Mouse (Mus musculus) small intestine, adult 2 months (tissue): ENCODE measurements around the gene Gfod1. TPM values are rescaled to one million over a fixed set of nuclear protein-coding genes. Genes with fewer than 3 reads are reported as not detected.

ENCODE experiments used
- H3K27ac ChIP-seq: fragments of 200-500 bp; 2 replicates; pipeline ENCODE4 v1.5.1; 2012; ENCODE audit warnings: low read depth, low read length, control low read depth, inconsistent platforms; ENCODE audit not compliant: insufficient read depth
- H3K27me3 ChIP-seq: fragments of 200-500 bp; 2 replicates; pipeline ENCODE4 v1.6.1; 2012; ENCODE audit warnings: mild to moderate bottlenecking, moderate library complexity, low read length, inconsistent platforms; ENCODE audit not compliant: control insufficient read depth, insufficient read depth
- H3K36me3 ChIP-seq: fragments of 200-500 bp; 2 replicates; pipeline ENCODE4 v1.6.1; 2012; ENCODE audit warnings: mild to moderate bottlenecking, low read length, control low read depth, inconsistent platforms; ENCODE audit not compliant: control insufficient read depth, insufficient read depth
- H3K4me1 ChIP-seq: fragments of 200-500 bp; 2 replicates; pipeline ENCODE4 v1.6.1; 2012; ENCODE audit warnings: low read length, inconsistent platforms, mixed read lengths; ENCODE audit not compliant: control insufficient read depth, insufficient read depth, insufficient read length
- H3K4me3 ChIP-seq: fragments of 200-500 bp; 2 replicates; pipeline ENCODE4 v1.5.1; 2012; ENCODE audit warnings: low read depth, mild to moderate bottlenecking, control low read depth, inconsistent platforms, low read length, moderate library complexity
- CTCF ChIP-seq: fragments of 200-500 bp; IDR thresholded peaks from 2 replicates; pipeline ENCODE4 v1.5.1; 2012; ENCODE audit warnings: low read depth, mild to moderate bottlenecking, control low read depth, inconsistent platforms, low read length, moderate library complexity, mixed read lengths; ENCODE audit not compliant: insufficient replicate concordance, insufficient read length; ENCODE audit errors: extremely low read depth
- POLR2A ChIP-seq: fragments of 200-500 bp; IDR thresholded peaks from 2 replicates; pipeline ENCODE4 v1.6.1; 2012; ENCODE audit warnings: low read depth, mild to moderate bottlenecking, control low read depth, inconsistent platforms, low read length, moderate library complexity
- WGBS: fragments of 180-500 bp; shearing (Covaris S2); methylation state at CpG from one replicate; pipeline ENCODE4 v1.1.7; 2018; 5-methylcytosine and 5-hydroxymethylcytosine counted together
- polyA plus RNA-seq: library from polyadenylated mRNA; depleted of rRNA; stranded (reverse); fragments of >200 nt; gene quantifications from 2 replicates; pipeline ENCODE4 v1.2.3, GENCODE M21; 2012; rRNA removed

The Gfod1 gene
- polyA plus RNA-seq, 1 experiment, result 4.3 TPM

- TF ChIP-seq CTCF (no peak), POLR2A (no peak)
- no peak overlapping the region for H3K4me3 ChIP-seq
- H3K4me1 ChIP-seq, result no peaks in the 10 kb centered on the region
- WGBS, result 65% methylated on average over 4 of the region's 4 CpGs
- H3K27ac ChIP-seq, result no peak overlapping the region
- H3K27me3 ChIP-seq, result no peaks in the 10 kb centered on the region
- H3K36me3 ChIP-seq, result peaks cover 1% of the 10 kb centered on the region; the same call in 1 of the 2 replicates
Observed at GRCm38 (mm10) chr13:43148692-43149091, 155.3 kb downstream of the Gfod1 start.

- Histone ChIP-seq H3K4me3 (no peak overlapping the region), H3K27ac (no peak overlapping the region), H3K4me1 (no peaks in the 10 kb centered on the region), H3K36me3 (peaks cover 1% of the 10 kb centered on the region; the same call in 1 of the 2 replicates), H3K27me3 (no peaks in the 10 kb centered on the region)
- TF ChIP-seq CTCF, result no peak
- TF ChIP-seq POLR2A, result no peak
- WGBS, result 54% methylated on average over 8 of the region's 8 CpGs
Observed at GRCm38 (mm10) chr13:43146515-43147258, 157.3 kb downstream of the Gfod1 start.

Other genes starting within 250 kb of the Gfod1 start
- gene Tbc1d7, start 132.7 kb downstream of the Gfod1 start, polyA plus RNA-seq, result 1.5 and 4.0 TPM in 2 replicates
- gene Sirt5, start 61.3 kb upstream of the Gfod1 start, polyA plus RNA-seq, result 2.0 and 2.1 TPM in 2 replicates
- gene Nol7, start 94.2 kb upstream of the Gfod1 start, polyA plus RNA-seq, result 52.5 and 66.0 TPM in 2 replicates
- 8.7 and 13.7 TPM in 2 replicates for gene Ranbp9, start 177.1 kb upstream of the Gfod1 start, polyA plus RNA-seq